Comparison of ENCODE assay signal across 27 mouse cellular contexts in genomic region chr19:30234416-30234815, GRCm38 (mm10). TPM values are rescaled to one million over a fixed set of nuclear protein-coding genes. Genes with fewer than 3 reads are reported as not detected.
DNase-seq lines count a peak whose midpoint lies in the region; ATAC-seq and TF ChIP-seq lines count a peak whose summit lies in the region.
"Had no signal": no experiment of that assay in that cellular context is flagged by ENCODE, and none has a peak within 500 bp of the region (broad histone marks: within the 10 kb centered on the region; RNA-seq: fewer than 3 reads in every experiment).

No protein-coding gene starts in this region.

- WGBS in intestine, embryonic 14.5 days = 82% methylated on average over 8 of the region's 8 CpGs
- 80% methylated on average over 8 of the region's 8 CpGs for WGBS in intestine, embryonic 15.5 days
- WGBS in liver, postnatal 0 days (ENCODE audit: insufficient replicate concordance) = 74% methylated on average over 8 of the region's 8 CpGs
- 59% methylated on average over 8 of the region's 8 CpGs for WGBS in liver, embryonic 12.5 days (ENCODE audit: insufficient replicate concordance)

- TF ChIP-seq EP300 in liver, postnatal 0 days (IDR thresholded peaks at IDR 0.05; ENCODE audit: low read depth) = no peak

- no peak overlapping the region for H3K27ac ChIP-seq in intestine, embryonic 14.5 days (ENCODE audit: low read depth)
- no peak overlapping the region for H3K27ac ChIP-seq in intestine, embryonic 15.5 days
- no peak overlapping the region for H3K27ac ChIP-seq in liver, postnatal 0 days (ENCODE audit: low read depth)
- H3K27ac ChIP-seq in liver, embryonic 12.5 days = no peak overlapping the region
- H3K27ac ChIP-seq: embryonic facial prominence, embryonic 10.5 days; embryonic facial prominence, embryonic 12.5 days; forebrain, embryonic 13.5 days; forebrain, embryonic 15.5 days had no signal

- H3K4me3 ChIP-seq in intestine, embryonic 14.5 days (ENCODE audit: low read depth, low read length) = no peak overlapping the region
- no peak overlapping the region for H3K4me3 ChIP-seq in intestine, embryonic 15.5 days (replicated peaks)
- no peak overlapping the region for H3K4me3 ChIP-seq in liver, postnatal 0 days (ENCODE audit: low read depth, low read length)
- H3K4me3 ChIP-seq in liver, embryonic 12.5 days = no peak overlapping the region
- H3K4me3 ChIP-seq: embryonic facial prominence, embryonic 10.5 days; embryonic facial prominence, embryonic 12.5 days; forebrain, embryonic 13.5 days; forebrain, embryonic 15.5 days had no signal

- no peaks in the 10 kb centered on the region for H3K9me3 ChIP-seq in intestine, embryonic 14.5 days (ENCODE audit: control insufficient read depth, low read length)
- no peaks in the 10 kb centered on the region for H3K9me3 ChIP-seq in intestine, embryonic 15.5 days
- no peaks in the 10 kb centered on the region for H3K9me3 ChIP-seq in liver, postnatal 0 days (ENCODE audit: low read length)
- H3K9me3 ChIP-seq in liver, embryonic 12.5 days (replicated peaks) = no peaks in the 10 kb centered on the region
- H3K9me3 ChIP-seq: embryonic facial prominence, embryonic 10.5 days; embryonic facial prominence, embryonic 12.5 days; forebrain, embryonic 13.5 days; forebrain, embryonic 15.5 days; G1E had no signal

- peak; percentile 68 for DNase-seq in heart, adult 11 months
- DNase-seq in heart, adult 9 months (ENCODE audit: low spot score in 2 of 2) = no peak
- DNase-seq in intestine, embryonic 14.5 days (ENCODE audit: low spot score) = peak; percentile 40
- no peak for DNase-seq in liver, postnatal 0 days
- DNase-seq: adrenal gland, adult 8-10 months; adrenal gland, postnatal 14 days; adrenal gland, postnatal 36 days; B cell, adult 2 months; cerebellum, adult 11-12 months; cerebellum, adult 2 months; cerebellum, adult 9-10 months; cerebellum, postnatal 10 days; cerebellum, postnatal 25 days had no signal

- no peak overlapping the region for H3K4me2 ChIP-seq in intestine, embryonic 14.5 days (ENCODE audit: low read length)
- H3K4me2 ChIP-seq in intestine, embryonic 15.5 days (replicated peaks) = no peak overlapping the region
- H3K4me2 ChIP-seq in liver, postnatal 0 days (ENCODE audit: low read depth, low read length) = peak overlapping the region; percentile 29; the same call in 1 of the 2 replicates
- no peak overlapping the region for H3K4me2 ChIP-seq in liver, embryonic 12.5 days
- H3K4me2 ChIP-seq: embryonic facial prominence, embryonic 12.5 days; forebrain, embryonic 13.5 days; forebrain, embryonic 15.5 days had no signal

- H3K27me3 ChIP-seq in intestine, embryonic 14.5 days (replicated peaks; ENCODE audit: control insufficient read depth, insufficient read depth, low read length) = no peaks in the 10 kb centered on the region
- no peaks in the 10 kb centered on the region for H3K27me3 ChIP-seq in intestine, embryonic 15.5 days (replicated peaks)
- H3K27me3 ChIP-seq in liver, postnatal 0 days (ENCODE audit: insufficient read depth, low read length) = no peaks in the 10 kb centered on the region
- H3K27me3 ChIP-seq in liver, embryonic 12.5 days (replicated peaks) = no peaks in the 10 kb centered on the region
- H3K27me3 ChIP-seq: CH12.LX; embryonic facial prominence, embryonic 12.5 days; forebrain, embryonic 13.5 days; forebrain, embryonic 15.5 days had no signal

- no peaks in the 10 kb centered on the region for H3K36me3 ChIP-seq in intestine, embryonic 14.5 days (ENCODE audit: control insufficient read depth, insufficient read depth, low read length)
- H3K36me3 ChIP-seq in intestine, embryonic 15.5 days = no peaks in the 10 kb centered on the region
- H3K36me3 ChIP-seq in liver, postnatal 0 days (replicated peaks; ENCODE audit: insufficient read depth, low read length) = 0 out of 2 replicates have a peak, but pooled peaks cover 2% of the 10 kb centered on the region
- no peaks in the 10 kb centered on the region for H3K36me3 ChIP-seq in liver, embryonic 12.5 days
- H3K36me3 ChIP-seq: embryonic facial prominence, embryonic 10.5 days; embryonic facial prominence, embryonic 12.5 days; forebrain, embryonic 15.5 days; G1E had no signal

- ATAC-seq in intestine, embryonic 14.5 days (replicated peaks; ENCODE audit: low FRiP score, low TSS enrichment, low read depth) = no peak
- ATAC-seq in intestine, embryonic 15.5 days = no peak
- ATAC-seq in liver, postnatal 0 days = no peak
- ATAC-seq in liver, embryonic 12.5 days = no peak
- ATAC-seq: activated CD4-positive, CD25-positive, alpha-beta regulatory T cell, adult 4 months; CD4-positive, CD25-positive, alpha-beta regulatory T cell, adult 4 months; forebrain, embryonic 13.5 days; forebrain, embryonic 15.5 days; Patski had no signal

- H3K4me1 ChIP-seq in intestine, embryonic 14.5 days (replicated peaks; ENCODE audit: control insufficient read depth, insufficient read depth, low read length) = no peaks in the 10 kb centered on the region
- H3K4me1 ChIP-seq in intestine, embryonic 15.5 days (replicated peaks) = no peaks in the 10 kb centered on the region
- no peaks in the 10 kb centered on the region for H3K4me1 ChIP-seq in liver, postnatal 0 days (ENCODE audit: insufficient read depth)
- H3K4me1 ChIP-seq in liver, embryonic 12.5 days = no peaks in the 10 kb centered on the region
- H3K4me1 ChIP-seq: embryonic facial prominence, embryonic 10.5 days; embryonic facial prominence, embryonic 12.5 days; forebrain, embryonic 13.5 days; forebrain, embryonic 15.5 days had no signal

- no peak overlapping the region for H3K9ac ChIP-seq in intestine, embryonic 14.5 days (ENCODE audit: low read length)
- no peak overlapping the region for H3K9ac ChIP-seq in intestine, embryonic 15.5 days
- H3K9ac ChIP-seq in liver, postnatal 0 days (replicated peaks) = no peak overlapping the region
- no peak overlapping the region for H3K9ac ChIP-seq in liver, embryonic 12.5 days
- H3K9ac ChIP-seq: embryonic facial prominence, embryonic 12.5 days; forebrain, embryonic 13.5 days; forebrain, embryonic 15.5 days had no signal

- no peak for TF ChIP-seq CTCF in liver, postnatal 0 days (IDR thresholded peaks at IDR 0.05; ENCODE audit: low read depth)

RNA-seq across cellular contexts. Expression of gene Mbl2, which starts 1.7 kb away (rescaled TPM):
- not detected in 2 replicates for polyA plus RNA-seq in intestine, embryonic 14.5 days (2014; fragmentation: Nextera tagmentation; extraction: Ambion mirVana)
- 0.13 and 0.25 TPM in 2 replicates for polyA plus RNA-seq in intestine, embryonic 15.5 days (2015; fragmentation: Nextera tagmentation; extraction: Ambion mirVana)
- 212 and 278 TPM in 2 replicates for polyA plus RNA-seq in liver, postnatal 0 days (2015; fragmentation: Nextera tagmentation; extraction: Ambion mirVana)
- polyA plus RNA-seq in liver, embryonic 12.5 days (2016; fragmentation: Nextera tagmentation; extraction: Ambion mirVana) = 0.12 and 0.41 TPM in 2 replicates
- polyA plus RNA-seq: activated CD4-positive, CD25-positive, alpha-beta regulatory T cell, adult 4 months; CD4-positive, CD25-positive, alpha-beta regulatory T cell, adult 4 months; cortical plate, adult 2 months; embryonic facial prominence, embryonic 10.5 days; embryonic facial prominence, embryonic 12.5 days; embryonic facial prominence, embryonic 14.5 days; forebrain, embryonic 11.5 days; forebrain, embryonic 13.5 days; forebrain, embryonic 15.5 days; G1E; Patski had no signal

RNA-seq across cellular contexts. Expression of gene Gldc, which starts 59.2 kb away (rescaled TPM):
- polyA plus RNA-seq in intestine, embryonic 14.5 days (2014; fragmentation: Nextera tagmentation; extraction: Ambion mirVana) = 2.4 and 2.9 TPM in 2 replicates
- polyA plus RNA-seq in intestine, embryonic 15.5 days (2015; fragmentation: Nextera tagmentation; extraction: Ambion mirVana) = 1.8 TPM in 2 replicates
- 33.2 and 34.6 TPM in 2 replicates for polyA plus RNA-seq in liver, postnatal 0 days (2015; fragmentation: Nextera tagmentation; extraction: Ambion mirVana)
- 27.4 and 28.1 TPM in 2 replicates for polyA plus RNA-seq in liver, embryonic 12.5 days (2016; fragmentation: Nextera tagmentation; extraction: Ambion mirVana)
- polyA plus RNA-seq: G1E had no signal

Comparison
In these comparisons a context has a peak if more than half of its experiments do, and no peak if none do; other contexts are left out.
1. DNase-seq: peak in heart, adult 11 months (single experiment) and intestine, embryonic 14.5 days (single experiment); none in heart, adult 9 months (0 of 2) and liver, postnatal 0 days (single experiment).
2. RNA of gene Mbl2, which starts 1.7 kb away (polyA plus RNA-seq): 212 to 278 TPM in liver, postnatal 0 days; 0.12 to 0.41 TPM in liver, embryonic 12.5 days, 0.13 to 0.25 TPM in intestine, embryonic 15.5 days and not detected in intestine, embryonic 14.5 days; every median in the first group is over 100 times any median in the second.